Mouse (Mus musculus) gastrocnemius, postnatal 36 days (tissue): ENCODE data around the gene Gm26558. TPM values are rescaled to one million over a fixed set of nuclear protein-coding genes. Genes with fewer than 3 reads are reported as not detected.
A peak's percentile ranks its signal among the peaks of the same experiment; 100 is the strongest.

Experiments used
- DNase-seq, 2 experiments: peaks; one replicate each; pipeline ENCODE4 v3.0.0; 2022
- intact Hi-C: fragments of 180-260 bp; cut with DNase I; formaldehyde crosslinking; loops from one replicate; pipeline ENCODE4 v1.15.1; 2025
- total RNA-seq, 2 experiments: library from RNA; stranded (reverse); gene quantifications; 2 replicates each; pipeline ENCODE4 v1.2.3; 2021

Gm26558 gene
- total RNA-seq, 2 experiments from 2014 or later, result 0.30 TPM; not detected in 1

DNA sequence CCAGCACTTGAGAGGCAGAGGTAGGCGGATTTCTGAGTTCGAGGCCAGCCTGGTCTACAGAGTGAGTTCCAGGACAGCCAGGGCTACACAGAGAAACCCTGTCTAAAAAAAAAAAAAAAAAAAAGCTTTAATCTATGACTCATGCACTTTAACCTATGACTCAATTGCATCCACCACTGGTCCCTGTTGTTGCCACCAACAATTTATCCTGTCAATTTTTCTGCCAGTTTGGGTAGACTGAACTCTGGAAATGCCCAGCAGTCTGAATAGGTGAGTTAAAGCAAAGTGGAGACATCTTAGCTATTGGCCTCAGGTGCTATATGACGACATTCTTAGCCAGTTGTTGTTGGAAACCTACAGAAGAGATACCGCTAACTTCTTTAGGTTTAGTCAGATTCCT lies 12.4 kb downstream of the Gm26558 start:
- no peak for DNase-seq
- intact Hi-C loops, result no loop called here

DNA sequence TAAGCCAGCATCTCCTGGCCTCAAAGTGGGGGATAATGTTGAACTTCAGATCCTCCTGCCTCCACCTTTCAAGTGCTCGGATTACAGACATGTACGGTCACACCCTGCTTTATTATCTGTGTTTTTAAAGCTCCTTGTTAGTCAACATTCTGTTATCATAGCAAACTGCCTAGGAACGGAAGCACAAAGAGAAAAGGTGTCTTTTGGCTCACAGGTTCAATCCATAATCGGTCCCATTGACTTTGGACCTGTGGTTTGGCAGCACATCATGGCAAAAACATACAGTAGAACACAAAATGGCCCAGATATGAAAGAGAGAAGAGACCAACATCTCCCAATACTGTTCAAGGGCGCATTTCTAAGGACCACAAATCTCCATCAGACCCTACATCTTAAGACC lies 13.6 kb downstream of the Gm26558 start:
- intact Hi-C loops, result no loop called here
- DNase-seq, result no peak

DNA sequence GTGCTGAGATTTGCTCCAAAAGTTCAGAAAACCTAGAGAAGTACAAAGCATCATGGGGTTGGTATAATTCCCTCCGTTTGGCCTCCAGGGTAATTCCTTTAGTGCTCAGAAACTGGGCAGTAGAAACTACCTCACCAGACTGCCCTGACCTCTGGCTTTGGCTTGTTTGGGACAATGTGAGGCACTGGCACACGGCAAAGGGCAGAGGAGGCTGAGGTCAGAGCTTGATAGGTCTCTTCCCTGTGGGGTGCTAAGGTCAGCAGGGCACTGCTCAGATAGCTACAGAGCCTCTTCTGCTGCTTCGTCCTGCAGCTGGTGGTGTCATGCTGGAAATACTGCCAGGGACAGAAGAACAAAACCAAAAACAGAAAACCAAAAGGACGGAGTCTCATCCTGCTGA lies 14.2 kb downstream of the Gm26558 start:
- intact Hi-C loops, result no loop called here
- DNase-seq, result no peak

DNA sequence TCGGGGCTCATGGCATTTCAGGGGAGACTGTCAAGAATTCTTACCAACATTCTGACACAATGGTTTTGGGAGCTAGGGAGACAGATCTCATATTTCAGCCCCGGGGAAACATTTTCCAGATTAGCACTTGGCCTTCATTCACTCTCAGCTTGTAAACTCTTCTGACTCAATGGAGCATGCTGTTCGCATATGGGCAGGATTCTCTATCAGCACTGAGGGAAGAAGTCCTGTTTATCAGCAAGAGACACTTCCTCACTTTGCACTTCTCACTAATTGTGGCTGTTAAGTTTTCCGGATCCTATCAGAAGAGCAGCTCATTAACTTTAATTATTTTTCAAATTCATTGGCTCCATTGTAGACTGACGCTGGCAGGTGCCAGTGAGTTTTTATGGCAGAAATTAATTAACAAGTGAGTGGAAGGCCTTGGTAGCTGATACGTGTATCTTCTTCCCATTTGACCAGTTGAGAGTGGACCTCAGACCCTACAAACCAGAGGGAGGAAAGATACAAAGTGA lies 16.6 kb downstream of the Gm26558 start:
- intact Hi-C loops, result no loop called here
- no peak for DNase-seq

DNA sequence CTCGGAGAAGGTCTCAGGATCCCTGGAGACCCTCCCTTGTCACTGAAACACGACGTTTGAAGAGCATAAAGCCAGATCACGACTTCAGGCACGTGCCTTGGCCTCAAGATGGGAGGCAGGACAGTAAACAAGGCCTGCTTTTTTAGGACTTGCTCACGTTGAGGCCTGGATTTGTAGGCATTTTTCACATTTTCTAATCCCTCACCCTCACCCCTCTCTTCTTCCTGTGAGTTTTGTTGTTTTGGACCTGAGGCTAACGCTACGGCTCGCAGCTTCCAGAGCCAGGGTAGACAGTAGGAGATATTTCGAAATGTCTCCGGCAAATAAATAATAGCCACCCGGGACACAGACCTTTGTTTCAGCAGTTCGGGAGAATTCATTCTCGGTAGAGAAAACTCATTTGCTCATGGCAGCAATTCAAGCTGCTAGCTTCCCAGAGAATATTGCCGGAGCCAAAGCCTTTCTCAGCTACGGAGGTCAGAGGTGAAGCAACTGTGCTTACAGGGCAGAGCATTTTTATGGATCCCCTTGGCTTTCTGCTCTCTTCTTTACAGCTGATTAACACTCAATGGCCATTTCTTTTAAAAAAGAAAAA lies 18.8 kb downstream of the Gm26558 start:
- intact Hi-C loops, result no loop called here
- DNase-seq, result peak in 1 of 2 experiments; percentile 13

DNA sequence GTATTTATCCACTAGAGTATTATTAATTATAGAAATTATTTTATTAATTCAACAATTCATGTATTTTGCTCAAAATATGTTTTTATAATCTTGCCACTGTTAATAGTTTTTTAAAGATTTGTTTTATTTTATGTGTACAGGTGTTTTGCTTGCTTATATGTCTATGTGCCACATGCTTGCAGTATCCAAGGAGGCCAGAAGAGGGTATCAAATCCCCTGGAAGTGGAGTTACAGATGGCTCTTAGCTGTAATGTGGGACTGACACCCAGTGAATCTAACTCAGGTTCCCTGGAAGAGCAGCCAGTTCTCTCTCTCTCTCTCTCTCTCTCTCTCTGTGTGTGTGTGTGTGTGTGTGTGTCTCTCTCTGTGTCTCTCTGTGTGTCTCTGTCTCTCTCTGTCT lies 20.9 kb downstream of the Gm26558 start:
- intact Hi-C loops, result no loop called here
- no peak for DNase-seq

DNA sequence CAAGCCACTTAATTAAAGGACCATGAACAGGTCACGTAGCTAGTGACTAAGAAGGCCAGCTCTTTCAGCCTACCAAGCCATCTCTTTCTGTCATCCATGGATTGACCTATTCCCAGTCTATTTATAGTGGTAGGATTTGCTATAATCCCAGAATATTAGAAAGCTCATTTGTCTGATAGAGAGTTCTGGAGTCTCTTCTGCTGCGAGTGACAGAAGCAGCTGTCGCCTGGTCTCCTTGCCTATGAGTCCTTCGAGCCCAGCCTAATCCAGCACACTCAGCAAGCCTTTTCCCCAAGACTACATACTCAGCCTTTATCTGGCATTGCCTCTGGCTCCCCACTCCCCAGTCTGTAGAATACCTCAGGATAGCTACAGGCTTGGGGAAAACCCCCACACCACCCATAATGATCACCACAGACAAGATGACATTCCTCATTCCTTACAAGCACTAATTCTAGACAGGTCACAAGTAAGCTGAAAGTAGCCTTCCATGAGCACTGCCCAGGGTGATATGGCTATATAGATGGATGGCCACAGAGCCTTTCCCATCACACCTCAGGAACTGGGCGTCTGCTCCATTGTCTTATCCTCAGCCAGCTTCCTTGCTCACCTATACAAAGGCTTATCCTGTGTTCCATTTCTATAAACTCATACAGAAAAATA lies 27.7 kb downstream of the Gm26558 start:
- intact Hi-C loops, result no loop called here
- no peak for DNase-seq

DNA sequence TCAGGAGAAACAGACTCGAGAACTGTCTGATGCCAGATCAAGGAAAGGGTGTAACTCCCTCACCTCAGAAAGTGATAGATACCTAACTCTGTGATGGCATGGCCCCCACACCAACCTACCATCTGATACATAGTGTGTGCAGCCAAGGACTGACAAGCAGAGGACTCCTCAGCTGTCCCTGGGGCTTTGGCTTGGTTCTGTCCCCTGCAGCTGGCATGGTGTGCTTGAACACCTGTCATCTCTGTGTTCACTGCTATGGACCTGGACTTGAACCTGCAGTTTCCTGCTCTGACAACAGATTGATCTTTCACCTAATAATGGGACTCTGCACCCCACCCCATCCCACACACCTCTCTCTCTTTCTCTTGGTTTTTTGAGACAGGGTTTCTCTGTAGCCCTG lies 29.5 kb downstream of the Gm26558 start:
- intact Hi-C loops, result no loop called here
- no peak for DNase-seq

DNA sequence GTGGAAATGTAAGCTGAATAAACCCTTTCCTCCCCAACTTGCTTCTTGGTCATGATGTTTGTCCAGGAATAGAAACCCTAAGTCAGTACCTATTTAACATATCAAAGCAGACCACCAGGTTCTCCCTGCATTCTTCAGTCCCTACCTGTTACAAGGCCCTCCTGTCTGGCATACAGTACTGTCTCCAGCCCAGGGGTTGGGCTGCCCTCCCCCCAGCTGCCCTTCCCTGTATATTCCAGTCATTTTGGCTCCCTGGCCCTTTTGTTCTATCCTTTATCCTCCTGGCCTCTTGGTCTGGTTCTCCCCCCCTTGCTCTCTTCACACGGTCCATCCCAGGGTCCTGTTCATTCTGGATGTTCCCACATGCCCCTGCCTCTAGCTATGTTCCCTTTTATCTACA lies 30.6 kb downstream of the Gm26558 start:
- intact Hi-C loops, result no loop called here

DNA sequence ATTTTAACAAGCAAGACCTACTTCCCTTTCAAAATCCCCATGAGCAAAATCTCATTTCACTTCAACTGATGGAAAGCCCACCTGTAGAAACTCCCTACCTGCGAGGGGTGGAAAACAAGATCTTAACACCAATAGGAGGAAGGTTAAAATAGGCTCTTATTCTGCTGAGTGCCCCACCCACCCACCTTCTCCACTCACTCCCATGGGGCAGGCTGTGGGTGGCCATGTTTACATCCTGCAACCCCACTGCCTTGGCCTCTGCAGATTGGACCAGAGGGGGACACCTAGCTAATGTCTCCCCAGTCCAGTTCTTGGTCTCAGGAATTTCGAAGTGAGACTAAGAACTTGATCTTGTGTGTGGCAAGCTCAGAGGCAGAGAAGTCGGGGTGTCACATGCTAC lies 32.0 kb downstream of the Gm26558 start:
- no peak for DNase-seq
- intact Hi-C loops, result no loop called here

More for the DNA sequence above, 30.6 kb downstream of the Gm26558 start:
- no peak for DNase-seq

DNA sequence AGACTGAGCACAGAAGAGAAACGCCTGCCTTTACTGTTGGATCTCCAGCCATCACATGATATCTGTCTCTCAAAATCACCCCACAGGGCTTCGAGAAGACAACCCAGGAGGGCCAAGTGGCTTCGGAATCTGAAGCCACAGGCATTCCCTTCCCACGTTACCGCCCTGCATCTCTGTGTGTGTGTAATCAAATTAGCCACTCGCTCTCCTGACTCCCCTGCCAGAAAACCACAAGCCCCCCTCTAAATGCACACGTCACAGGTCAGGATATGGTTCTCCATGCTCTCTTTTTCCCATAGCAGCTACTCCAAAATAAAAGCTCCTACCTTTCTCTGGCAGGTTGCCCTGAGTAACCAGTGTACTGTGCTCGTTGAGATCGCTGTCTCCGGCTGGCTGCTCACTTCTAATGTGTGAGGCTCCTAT lies 32.6 kb downstream of the Gm26558 start:
- DNase-seq, result no peak
- intact Hi-C loops, result no loop called here

DNA sequence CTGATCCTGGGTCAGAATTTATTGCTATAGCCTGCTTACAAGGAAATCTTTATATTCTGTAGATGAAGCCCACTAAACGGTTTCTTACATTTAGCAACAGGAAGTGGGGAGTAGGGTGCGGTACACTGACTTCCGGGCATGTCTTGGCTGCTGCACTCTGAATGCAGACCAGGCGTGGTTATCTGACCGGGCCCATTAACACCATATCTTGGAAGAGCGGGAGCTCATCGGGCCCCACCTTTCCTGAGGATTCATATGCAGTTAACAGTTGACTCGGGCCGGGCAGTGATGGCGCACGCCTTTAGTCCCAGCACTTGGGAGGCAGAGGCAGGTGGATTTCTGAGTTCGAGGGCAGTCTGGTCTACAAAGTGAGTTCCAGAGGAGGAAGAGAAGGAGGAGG lies 33.5 kb downstream of the Gm26558 start:
- intact Hi-C loops, result no loop called here
- DNase-seq, result no peak

DNA sequence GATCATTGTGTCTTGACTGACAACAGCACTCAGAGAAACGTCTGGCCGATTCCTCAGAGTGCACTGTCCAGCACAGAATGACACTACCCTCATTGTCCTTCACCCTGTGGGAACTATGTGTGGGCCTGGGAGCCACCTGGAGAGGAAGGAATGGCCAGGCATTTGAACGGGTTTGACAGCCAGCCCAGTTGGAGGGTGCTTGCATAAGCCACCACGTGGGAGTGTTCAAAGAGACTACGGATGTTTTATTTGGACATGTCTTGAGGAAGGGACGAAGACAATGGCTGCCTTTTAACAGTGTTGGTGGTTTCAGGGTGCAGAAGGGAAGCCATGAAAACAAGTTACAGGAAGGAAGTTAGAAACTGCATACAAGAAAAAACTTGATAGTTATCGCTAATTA lies 36.1 kb downstream of the Gm26558 start:
- no peak for DNase-seq
- intact Hi-C loops, result no loop called here

DNA sequence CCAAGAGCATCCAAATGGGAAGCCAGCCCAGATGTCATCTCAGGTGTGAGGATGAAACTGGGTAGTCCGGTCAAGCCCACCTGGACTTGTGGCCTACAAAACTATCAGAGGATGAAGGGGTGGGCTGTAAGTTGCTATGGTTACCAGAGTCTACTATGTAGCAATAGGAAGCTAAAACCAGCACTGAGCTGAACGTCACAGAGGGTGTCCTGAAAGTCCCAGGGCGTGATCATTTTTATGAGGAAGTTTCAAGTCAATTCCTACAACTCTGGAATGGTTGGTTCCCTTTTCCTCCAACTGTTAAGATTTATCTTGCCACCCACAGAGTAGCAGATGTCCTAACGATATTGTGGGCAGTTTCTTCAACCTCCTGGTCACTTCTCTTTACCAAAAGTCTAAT lies 39.7 kb downstream of the Gm26558 start:
- intact Hi-C loops, result no loop called here
- DNase-seq, result no peak

DNA sequence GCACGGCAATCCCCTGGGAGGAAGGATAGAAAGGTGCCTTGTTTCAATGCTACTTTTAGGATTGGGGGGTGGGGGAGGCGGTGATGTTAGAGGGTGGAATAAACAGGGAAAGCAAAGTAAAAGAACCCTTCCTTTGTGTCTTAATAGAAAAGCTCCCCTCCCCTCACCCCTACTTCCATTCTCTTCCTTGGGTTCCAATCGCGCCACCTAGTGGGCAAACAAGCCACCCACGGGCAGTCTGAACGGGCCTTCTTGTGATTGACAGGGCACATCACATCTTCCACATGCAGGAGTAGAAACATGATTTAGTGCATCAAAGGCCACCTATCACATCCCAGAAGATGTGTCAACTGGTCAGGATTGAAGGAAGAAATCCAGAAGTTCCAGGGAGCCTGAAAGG lies 41.7 kb downstream of the Gm26558 start:
- intact Hi-C loops, result no loop called here
- no peak for DNase-seq

DNA sequence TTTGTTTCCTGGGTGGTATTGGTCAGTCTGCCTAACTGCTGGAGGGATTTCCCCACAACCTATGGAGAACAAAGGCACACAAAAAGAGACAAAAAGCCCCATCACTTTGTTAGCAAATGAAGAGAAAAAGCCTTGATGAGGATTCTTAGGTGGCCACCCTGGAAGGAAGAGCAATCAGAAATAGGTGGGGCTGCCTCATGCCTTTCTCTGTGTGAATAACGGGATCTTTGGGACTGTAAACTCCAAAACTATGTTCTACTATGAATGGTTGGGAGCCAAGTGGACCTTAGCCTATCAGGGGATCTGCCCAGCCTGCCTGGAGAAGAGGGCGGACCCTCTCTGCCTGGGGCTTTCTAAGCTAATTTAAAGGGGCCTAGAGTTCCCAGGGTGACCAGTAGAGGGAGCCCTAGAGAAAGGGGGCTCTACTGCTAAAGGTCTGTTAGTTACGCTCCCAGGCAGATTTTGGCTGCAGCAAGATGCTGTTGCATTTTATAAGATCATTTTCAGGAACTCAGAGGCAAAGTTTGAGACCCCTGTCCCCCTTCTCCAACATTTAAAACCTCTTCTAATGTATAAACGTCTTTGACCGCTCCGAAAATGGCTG lies 42.6 kb downstream of the Gm26558 start:
- intact Hi-C loops, result no loop called here
- no peak for DNase-seq

DNA sequence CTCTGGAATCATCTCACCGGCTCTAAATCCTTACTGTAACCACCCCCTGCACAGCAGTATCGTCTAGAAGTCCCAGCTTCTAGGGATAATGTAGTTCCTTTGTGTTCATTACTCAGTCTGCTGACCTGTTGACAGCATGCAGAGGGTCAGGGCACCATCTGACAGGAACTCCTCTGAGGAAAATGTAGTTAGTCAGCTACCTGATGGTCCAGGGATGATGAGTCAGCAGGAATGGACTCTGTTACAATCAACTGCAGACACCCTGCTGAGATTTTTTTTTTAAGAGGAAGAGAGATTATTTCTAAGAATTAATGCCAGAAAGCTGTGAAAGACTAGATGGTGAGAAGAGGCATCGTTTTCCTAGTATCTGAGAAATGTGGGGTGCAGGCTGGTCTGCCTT lies 45.3 kb downstream of the Gm26558 start:
- intact Hi-C loops, result no loop called here

DNA sequence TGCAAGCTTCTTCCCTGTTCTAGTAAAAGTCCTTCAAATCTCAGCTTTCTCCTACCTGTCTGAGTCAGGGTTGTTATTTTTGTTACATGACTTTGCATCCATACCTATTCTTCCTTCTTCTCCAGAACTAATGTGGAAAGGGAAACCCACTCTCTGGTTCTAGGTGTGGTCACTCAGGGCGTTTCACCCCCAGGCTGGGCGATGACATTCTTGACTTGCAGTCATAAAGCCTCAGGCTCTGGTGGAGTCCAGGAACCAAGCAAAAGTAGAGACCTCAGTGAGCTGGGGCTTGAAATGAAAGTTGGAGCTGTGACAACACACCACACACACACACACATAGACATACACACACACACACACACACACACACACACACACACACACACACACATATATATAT lies 45.8 kb downstream of the Gm26558 start:
- intact Hi-C loops, result no loop called here
- no peak for DNase-seq

More for the DNA sequence above, 45.3 kb downstream of the Gm26558 start:
- DNase-seq, result no peak

DNA sequence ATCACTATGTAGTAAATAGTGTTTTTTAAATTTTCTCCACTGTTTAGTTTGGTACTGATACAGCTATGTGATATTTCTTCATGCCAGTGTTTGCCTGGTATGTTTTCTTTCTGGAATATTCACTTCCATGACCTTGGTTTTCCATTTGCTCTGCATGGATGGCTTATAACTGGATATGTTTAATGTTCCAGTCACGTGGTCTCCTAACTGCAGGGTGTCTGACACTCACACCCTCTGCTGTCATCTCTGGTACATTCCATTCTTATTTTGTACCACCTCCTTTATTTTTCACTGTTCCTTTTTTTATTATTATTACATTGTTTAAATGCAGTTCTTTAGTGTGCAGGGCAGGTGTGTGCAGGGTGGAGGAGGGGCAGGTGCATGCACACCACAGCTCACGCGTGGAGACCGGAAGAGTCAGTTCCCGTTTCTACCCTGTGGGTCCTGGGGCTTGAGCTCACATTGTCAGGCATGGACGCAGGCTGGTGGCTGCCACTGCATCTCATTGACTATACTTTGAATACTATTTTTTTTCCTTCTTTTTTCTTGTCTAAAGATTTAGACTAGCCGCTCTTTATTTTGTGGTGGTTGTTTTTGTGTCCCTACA lies 47.1 kb downstream of the Gm26558 start:
- intact Hi-C loops, result no loop called here
- no peak for DNase-seq
